Mouse (Mus musculus) gastrocnemius, adult 18-20 months (tissue): ENCODE data around the gene Tfcp2. TPM values are rescaled to one million over a fixed set of nuclear protein-coding genes. Genes with fewer than 3 reads are reported as not detected.

Source experiments
- total RNA-seq, 2 experiments: library from RNA; stranded (reverse); gene quantifications; 2 replicates each; pipeline ENCODE4 v1.2.3; 2021

Tfcp2 gene
- total RNA-seq, 2 experiments from 2014 or later: 11.3 to 11.5 TPM

Other genes starting within 250 kb of the Tfcp2 start
- gene Mettl7a1, start 247.9 kb downstream of the Tfcp2 start, total RNA-seq: 10 to 100 TPM; 33.7 to 34.4 TPM
- gene Mettl7a3, start 217.1 kb downstream of the Tfcp2 start, total RNA-seq: under 1 TPM; 0.17 to 0.41 TPM
- not detected for gene Methig1, start 198.9 kb downstream of the Tfcp2 start, total RNA-seq
- gene Mettl7a2, start 198.8 kb downstream of the Tfcp2 start, total RNA-seq: under 1 TPM; 0.43 to 0.68 TPM
- gene Higd1c, start 187.5 kb downstream of the Tfcp2 start, total RNA-seq: not detected
- under 1 TPM in 1 of 2 experiments, not detected in 1; 0.09 TPM for gene Gm5475, start 129.9 kb downstream of the Tfcp2 start, total RNA-seq
- gene Slc11a2, start 126.9 kb downstream of the Tfcp2 start, total RNA-seq: 10 to 100 TPM; 34.5 to 40.0 TPM
- 1 to 10 TPM; 6.7 to 7.5 TPM for gene Letmd1, start 83.0 kb downstream of the Tfcp2 start, total RNA-seq
- gene Csrnp2, start 56.5 kb downstream of the Tfcp2 start, total RNA-seq: 1 to 10 TPM; 3.2 to 3.7 TPM
- 10 to 100 TPM; 13.8 to 17.7 TPM for gene Pou6f1, start 48.0 kb upstream of the Tfcp2 start, total RNA-seq
- gene Dazap2, start 63.3 kb upstream of the Tfcp2 start, total RNA-seq: 10 to 100 TPM; 71.6 to 73.4 TPM
- 1 to 10 TPM; 2.4 to 4.6 TPM for gene Smagp, start 84.9 kb upstream of the Tfcp2 start, total RNA-seq
- gene Bin2, start 117.5 kb upstream of the Tfcp2 start, total RNA-seq: under 1 TPM; 0.37 to 0.50 TPM
- gene Cela1, start 135.9 kb upstream of the Tfcp2 start, total RNA-seq: 1 to 10 TPM; 1.2 TPM
- under 1 TPM in 1 of 2 experiments, not detected in 1; 0.12 TPM for gene Galnt6, start 177.4 kb upstream of the Tfcp2 start, total RNA-seq
- gene Slc4a8, start 209.7 kb upstream of the Tfcp2 start, total RNA-seq: 1 to 10 TPM in 1 of 2 experiments, under 1 TPM in 1; 0.76 to 2.0 TPM